Mouse (Mus musculus) erythroblast, embryonic 14.5 days (primary cell): Measurements from ENCODE around the gene Trabd.

ENCODE experiments used
- GATA1 ChIP-seq: IDR thresholded peaks from 2 replicates; pipeline ENCODE4 v1.6.1; 2012; ENCODE audit warnings: low read length, inconsistent platforms, mixed read lengths
- TAL1 ChIP-seq: IDR thresholded peaks from 3 replicates; pipeline ENCODE4 v1.6.1; 2012; ENCODE audit warnings: low read length, inconsistent platforms, mixed read lengths

GRCm38 (mm10) chr15:89128382-89129350 is 53.7 kb downstream of the Trabd start, which contains the start of gene Hdac10:
- no peak; the same call in 1 of the 2 replicates for TF ChIP-seq GATA1
- no peak for TF ChIP-seq TAL1
